Mouse (Mus musculus) MEL (cell line): ENCODE measurements around the gene Crat.

ENCODE experiments used
- CTCF ChIP-seq, 3 experiments: IDR thresholded peaks in 2 of 3; conservative IDR thresholded peaks in 1 of 3; 2 replicates each; pipeline ENCODE4 v1.5.1; 2011 to 2012; ENCODE audit warnings: low read length in 3 of 3, low read depth in 2 of 3, mild to moderate bottlenecking in 2 of 3, improper control_type of control experiment in 1 of 3, inconsistent platforms in 1 of 3, mixed read lengths in 1 of 3, moderate library complexity in 1 of 3; ENCODE audit not compliant: control insufficient read depth in 1 of 3, insufficient read depth in 1 of 3, poor library complexity in 1 of 3, severe bottlenecking in 1 of 3
- POLR2A ChIP-seq, 2 experiments: IDR thresholded peaks; 2 replicates each; pipeline ENCODE4 v1.6.1; 2011 to 2012; ENCODE audit warnings: low read length in 2 of 2, mild to moderate bottlenecking in 2 of 2, control low read depth in 1 of 2, improper control_type of control experiment in 1 of 2, low read depth in 1 of 2, moderate library complexity in 1 of 2; ENCODE audit not compliant: control insufficient read depth in 1 of 2, insufficient read depth in 1 of 2, poor library complexity in 1 of 2

GRCm38 (mm10) chr2:30437791-30438190, 22.2 kb upstream of the Crat start:
- TF ChIP-seq POLR2A (IDR thresholded peaks at IDR 0.05; ENCODE audit: control insufficient read depth in 1 of 2, insufficient read depth in 1 of 2, low read depth in 1 of 2, low read length in 2 of 2, poor library complexity in 1 of 2) (no peak), CTCF (IDR thresholded peaks at IDR 0.05 in 2 of 3, conservative IDR thresholded peaks at IDR 0.05 in 1 of 3; ENCODE audit: control insufficient read depth in 1 of 3, insufficient read depth in 1 of 3, low read depth in 2 of 3, low read length in 3 of 3, poor library complexity in 1 of 3, severe bottlenecking in 1 of 3) (no peak)
